Mouse (Mus musculus) forebrain, embryonic 16.5 days (tissue): ENCODE measurements at regions not wholly inside any gene's neighbourhood (a gene's known extent, or its start where the extent isn't known, plus 50 kb on each side); places are given as distances from the start of the nearest gene placed in this dataset.

Source experiments
- ATAC-seq: fragments of 200-750 bp; cut with Nextera tagmentation; 2 replicates; pipeline ENCODE4 v1.8.0; 2017; ENCODE audit warnings: mild to moderate bottlenecking, moderate library complexity
- H3K27ac ChIP-seq: fragments of 300-500 bp; sonication (generic); 2 replicates; pipeline ENCODE4 v1.5.1; 2014; ENCODE audit warnings: low read length, control low read depth
- H3K27me3 ChIP-seq: fragments of 300-500 bp; sonication (generic); replicated peaks from 2 replicates; pipeline ENCODE4 v1.6.1; 2014; ENCODE audit warnings: low read length; ENCODE audit not compliant: control insufficient read depth, insufficient read depth
- H3K36me3 ChIP-seq: fragments of 300-500 bp; sonication (generic); 2 replicates; pipeline ENCODE4 v1.6.1; 2014; ENCODE audit not compliant: control insufficient read depth, insufficient read depth
- H3K4me1 ChIP-seq: fragments of 300-500 bp; sonication (generic); replicated peaks from 2 replicates; pipeline ENCODE4 v1.6.1; 2014; ENCODE audit warnings: low read length; ENCODE audit not compliant: control insufficient read depth, insufficient read depth
- H3K4me2 ChIP-seq: fragments of 300-500 bp; sonication (generic); 2 replicates; pipeline ENCODE4 v1.6.1; 2014; ENCODE audit warnings: mild to moderate bottlenecking, low read length, control low read depth
- H3K4me3 ChIP-seq: fragments of 300-500 bp; sonication (generic); replicated peaks from 2 replicates; pipeline ENCODE4 v1.5.1; 2014; ENCODE audit warnings: mild to moderate bottlenecking, low read length, control low read depth
- H3K9ac ChIP-seq: fragments of 300-500 bp; sonication (generic); replicated peaks from 2 replicates; pipeline ENCODE4 v1.6.1; 2014; ENCODE audit warnings: low read depth, low read length, control low read depth
- H3K9me3 ChIP-seq: fragments of 300-500 bp; sonication (generic); 2 replicates; pipeline ENCODE4 v1.6.1; 2016; ENCODE audit warnings: low read length; ENCODE audit not compliant: control insufficient read depth
- WGBS: fragments of 180-500 bp; shearing (Covaris S2); extraction: QIAGEN DNeasy Blood & Tissue Kit; methylation state at CpG from one replicate; pipeline ENCODE4 v1.1.7; 2014; 5-methylcytosine and 5-hydroxymethylcytosine counted together

- Histone ChIP-seq H3K36me3 (no peaks in the 10 kb centered on the region), H3K9ac (no peak overlapping the region), H3K9me3 (no peaks in the 10 kb centered on the region), H3K27ac (no peak overlapping the region), H3K4me1 (peaks cover 8% of the 10 kb centered on the region; the same call in 1 of the 2 replicates), H3K4me2 (no peak overlapping the region), H3K27me3 (no peaks in the 10 kb centered on the region), H3K4me3 (no peak overlapping the region)
- no peak for ATAC-seq
- WGBS: 92% methylated on average over 3 of the region's 3 CpGs
These were observed 352.4 kb downstream of the Prdm2 start for GRCm38 (mm10) chr4:142860441-142860840.

GRCm38 (mm10) chr4:142856626-142857025 is 356.2 kb downstream of the Prdm2 start:
- H3K27me3 ChIP-seq: no peaks in the 10 kb centered on the region
- no peak overlapping the region for H3K9ac ChIP-seq
- peaks cover 8% of the 10 kb centered on the region; the same call in 1 of the 2 replicates for H3K4me1 ChIP-seq
- no peaks in the 10 kb centered on the region for H3K36me3 ChIP-seq
- H3K9me3 ChIP-seq: no peaks in the 10 kb centered on the region
- H3K4me2 ChIP-seq: no peak overlapping the region
- H3K27ac ChIP-seq: peak overlapping the region; percentile 21
- no peak overlapping the region for H3K4me3 ChIP-seq
- 34% methylated on average over 6 of the region's 6 CpGs for WGBS
- peak; percentile 84 for ATAC-seq

GRCm38 (mm10) chr4:142855635-142856034 is 357.2 kb downstream of the Prdm2 start:
- 78% methylated on average over 6 of the region's 6 CpGs for WGBS
- Histone ChIP-seq H3K27ac (no peak overlapping the region), H3K4me3 (no peak overlapping the region), H3K9ac (no peak overlapping the region), H3K9me3 (no peaks in the 10 kb centered on the region), H3K36me3 (no peaks in the 10 kb centered on the region), H3K4me2 (no peak overlapping the region), H3K4me1 (peaks cover 8% of the 10 kb centered on the region; the same call in 1 of the 2 replicates), H3K27me3 (no peaks in the 10 kb centered on the region)
- no peak for ATAC-seq

- WGBS: 76% methylated on average over 15 of the region's 15 CpGs
- Histone ChIP-seq H3K9me3 (no peaks in the 10 kb centered on the region), H3K27ac (no peak overlapping the region), H3K9ac (no peak overlapping the region), H3K4me2 (no peak overlapping the region), H3K27me3 (no peaks in the 10 kb centered on the region), H3K4me3 (no peak overlapping the region), H3K4me1 (peaks cover 8% of the 10 kb centered on the region; the same call in 1 of the 2 replicates), H3K36me3 (no peaks in the 10 kb centered on the region)
- no peak for ATAC-seq
These were observed 358.9 kb downstream of the Prdm2 start for GRCm38 (mm10) chr4:142853924-142854323.

- no peak overlapping the region for H3K27ac ChIP-seq
- ATAC-seq: no peak
- no peak overlapping the region for H3K4me3 ChIP-seq
- no peaks in the 10 kb centered on the region for H3K36me3 ChIP-seq
- no peak overlapping the region for H3K4me2 ChIP-seq
- H3K4me1 ChIP-seq: no peaks in the 10 kb centered on the region
- 67% methylated on average over 6 of the region's 6 CpGs for WGBS
- no peaks in the 10 kb centered on the region for H3K27me3 ChIP-seq
- H3K9ac ChIP-seq: no peak overlapping the region
- no peaks in the 10 kb centered on the region for H3K9me3 ChIP-seq
These were observed 367.6 kb downstream of the Prdm2 start for GRCm38 (mm10) chr4:142845066-142845696.

GRCm38 (mm10) chr4:142839540-142839939 is 373.3 kb downstream of the Prdm2 start:
- H3K4me2 ChIP-seq: no peak overlapping the region
- no peak overlapping the region for H3K4me3 ChIP-seq
- no peak overlapping the region for H3K9ac ChIP-seq
- H3K9me3 ChIP-seq: peaks cover 5% of the 10 kb centered on the region
- ATAC-seq: no peak
- WGBS: 55% methylated on average over 4 of the region's 4 CpGs
- H3K27ac ChIP-seq: no peak overlapping the region
- H3K4me1 ChIP-seq: no peaks in the 10 kb centered on the region
- H3K36me3 ChIP-seq: no peaks in the 10 kb centered on the region
- H3K27me3 ChIP-seq: no peaks in the 10 kb centered on the region

GRCm38 (mm10) chr4:142838363-142838964 is 374.3 kb downstream of the Prdm2 start:
- 66% methylated on average over 4 of the region's 4 CpGs for WGBS
- Histone ChIP-seq H3K4me2 (no peak overlapping the region), H3K4me1 (no peaks in the 10 kb centered on the region), H3K9me3 (peaks cover 5% of the 10 kb centered on the region), H3K27me3 (no peaks in the 10 kb centered on the region), H3K36me3 (no peaks in the 10 kb centered on the region), H3K27ac (no peak overlapping the region), H3K9ac (no peak overlapping the region), H3K4me3 (no peak overlapping the region)
- no peak for ATAC-seq

- Histone ChIP-seq H3K4me3 (no peak overlapping the region), H3K36me3 (no peaks in the 10 kb centered on the region), H3K27me3 (no peaks in the 10 kb centered on the region), H3K9ac (no peak overlapping the region), H3K9me3 (peaks cover 5% of the 10 kb centered on the region), H3K4me2 (no peak overlapping the region), H3K4me1 (no peaks in the 10 kb centered on the region), H3K27ac (no peak overlapping the region)
- 83% methylated on average over 4 of the region's 4 CpGs for WGBS
- no peak for ATAC-seq
These were observed 375.2 kb downstream of the Prdm2 start for GRCm38 (mm10) chr4:142837636-142838035.

- no peak overlapping the region for H3K4me2 ChIP-seq
- H3K27ac ChIP-seq: peak overlapping the region; percentile 21; the same call in 1 of the 2 replicates
- H3K27me3 ChIP-seq: no peaks in the 10 kb centered on the region
- no peaks in the 10 kb centered on the region for H3K9me3 ChIP-seq
- peaks cover 35% of the 10 kb centered on the region for H3K4me1 ChIP-seq
- 18% methylated on average over 7 of the region's 7 CpGs for WGBS
- H3K4me3 ChIP-seq: no peak overlapping the region
- no peak overlapping the region for H3K9ac ChIP-seq
- no peaks in the 10 kb centered on the region for H3K36me3 ChIP-seq
- no peak for ATAC-seq
These were observed 383.1 kb downstream of the Prdm2 start for GRCm38 (mm10) chr4:142829711-142830110.
